9 mouse cellular contexts compared by ENCODE assay signal in genomic region chr9:103623560-103624316, GRCm38 (mm10).
DNase-seq lines count a peak whose midpoint lies in the region; ATAC-seq lines count a peak whose summit lies in the region.
"Had no signal": no experiment of that assay in that cellular context is flagged by ENCODE, and none has a peak within 500 bp of the region (broad histone marks: within the 10 kb centered on the region; RNA-seq: fewer than 3 reads in every experiment).

No protein-coding gene starts in this region.

- no peak overlapping the region for H3K9ac ChIP-seq in embryonic facial prominence, embryonic 15.5 days
- no peak overlapping the region for H3K9ac ChIP-seq in hindbrain, embryonic 16.5 days (ENCODE audit: low read depth, low read length)
- H3K9ac ChIP-seq: embryonic facial prominence, embryonic 13.5 days had no signal

- H3K27me3 ChIP-seq in embryonic facial prominence, embryonic 15.5 days, result no peaks in the 10 kb centered on the region
- 0 out of 2 replicates have a peak, but pooled peaks cover 4% of the 10 kb centered on the region for H3K27me3 ChIP-seq in embryonic facial prominence, embryonic 10.5 days (replicated peaks; ENCODE audit: low read depth, poor library complexity, severe bottlenecking)
- no peaks in the 10 kb centered on the region for H3K27me3 ChIP-seq in hindbrain, embryonic 16.5 days (replicated peaks; ENCODE audit: control insufficient read depth, insufficient read depth, low read length)
- H3K27me3 ChIP-seq: embryonic facial prominence, embryonic 13.5 days had no signal

- no peak for DNase-seq in embryonic facial prominence, embryonic 10.5 days (ENCODE audit: low spot score)
- peak; percentile 4 to 34 for DNase-seq in layer of hippocampus, adult 8-10 months (ENCODE audit: low spot score in 2 of 2)
- no peak for DNase-seq in layer of hippocampus, adult 9-10 months (ENCODE audit: low spot score)
- peak; percentile 68 to 87 for DNase-seq in kidney, postnatal 36 days
- DNase-seq in right cerebral cortex, postnatal 14 days, result peak; percentile 58
- DNase-seq in adrenal gland, postnatal 10 days, result no peak

- WGBS in embryonic facial prominence, embryonic 15.5 days, result 68% methylated on average over 19 of the region's 19 CpGs
- WGBS in embryonic facial prominence, embryonic 10.5 days, result 80% methylated on average over 19 of the region's 19 CpGs
- 79% methylated on average over 19 of the region's 19 CpGs for WGBS in hindbrain, embryonic 16.5 days

- no peak overlapping the region for H3K4me2 ChIP-seq in embryonic facial prominence, embryonic 15.5 days (replicated peaks)
- no peak overlapping the region for H3K4me2 ChIP-seq in hindbrain, embryonic 16.5 days (ENCODE audit: low read length)
- H3K4me2 ChIP-seq: embryonic facial prominence, embryonic 13.5 days had no signal

- no peaks in the 10 kb centered on the region for H3K36me3 ChIP-seq in embryonic facial prominence, embryonic 15.5 days
- H3K36me3 ChIP-seq in embryonic facial prominence, embryonic 10.5 days (replicated peaks), result no peaks in the 10 kb centered on the region
- H3K36me3 ChIP-seq in hindbrain, embryonic 16.5 days (ENCODE audit: control insufficient read depth, insufficient read depth, low read length), result no peaks in the 10 kb centered on the region
- H3K36me3 ChIP-seq: embryonic facial prominence, embryonic 13.5 days had no signal

- no peak overlapping the region for H3K4me3 ChIP-seq in embryonic facial prominence, embryonic 15.5 days (replicated peaks)
- no peak overlapping the region for H3K4me3 ChIP-seq in embryonic facial prominence, embryonic 10.5 days
- H3K4me3 ChIP-seq in hindbrain, embryonic 16.5 days (ENCODE audit: low read length), result no peak overlapping the region
- H3K4me3 ChIP-seq: embryonic facial prominence, embryonic 13.5 days had no signal

- H3K9me3 ChIP-seq in embryonic facial prominence, embryonic 15.5 days (replicated peaks), result no peaks in the 10 kb centered on the region
- no peaks in the 10 kb centered on the region for H3K9me3 ChIP-seq in embryonic facial prominence, embryonic 10.5 days
- H3K9me3 ChIP-seq in hindbrain, embryonic 16.5 days (ENCODE audit: control insufficient read depth, low read length), result no peaks in the 10 kb centered on the region
- H3K9me3 ChIP-seq: embryonic facial prominence, embryonic 13.5 days had no signal

- peak; percentile 57 for ATAC-seq in embryonic facial prominence, embryonic 15.5 days (ENCODE audit: insufficient number of reproducible peaks, low FRiP score, low TSS enrichment, low read depth)
- no peak for ATAC-seq in hindbrain, embryonic 16.5 days

- no peaks in the 10 kb centered on the region for H3K4me1 ChIP-seq in embryonic facial prominence, embryonic 15.5 days
- H3K4me1 ChIP-seq in embryonic facial prominence, embryonic 10.5 days, result 0 out of 2 replicates have a peak, but pooled peaks cover 5% of the 10 kb centered on the region
- peaks cover 4% of the 10 kb centered on the region for H3K4me1 ChIP-seq in hindbrain, embryonic 16.5 days (ENCODE audit: control insufficient read depth, insufficient read depth, low read depth, low read length)
- H3K4me1 ChIP-seq: embryonic facial prominence, embryonic 13.5 days had no signal

- H3K27ac ChIP-seq in embryonic facial prominence, embryonic 15.5 days (replicated peaks), result no peak overlapping the region
- H3K27ac ChIP-seq in embryonic facial prominence, embryonic 10.5 days (replicated peaks), result no peak overlapping the region
- H3K27ac ChIP-seq in hindbrain, embryonic 16.5 days (ENCODE audit: low read depth, low read length), result no peak overlapping the region
- H3K27ac ChIP-seq: embryonic facial prominence, embryonic 13.5 days had no signal

Comparison
In these comparisons a context has a peak if more than half of its experiments do, and no peak if none do; other contexts are left out.
1. DNase-seq: peak in layer of hippocampus, adult 8-10 months (2 of 2), kidney, postnatal 36 days (2 of 2) and right cerebral cortex, postnatal 14 days (single experiment); none in embryonic facial prominence, embryonic 10.5 days (single experiment), layer of hippocampus, adult 9-10 months (single experiment) and adrenal gland, postnatal 10 days (single experiment).